Mouse (Mus musculus) layer of hippocampus, adult 2 months (tissue): ENCODE measurements around the gene Casp8ap2. TPM values are rescaled to one million over a fixed set of nuclear protein-coding genes. Genes with fewer than 3 reads are reported as not detected.

Source experiments
- DNase-seq, 2 experiments: peaks; one replicate each; pipeline ENCODE4 v3.0.0; 2022; ENCODE audit warnings: low spot score in 2 of 2
- H3K27ac ChIP-seq: fragments of 200-600 bp; 2 replicates; pipeline ENCODE4 v1.8.1; 2022
- H3K4me3 ChIP-seq: fragments of 200-600 bp; 2 replicates; pipeline ENCODE4 v1.8.1; 2022; ENCODE audit warnings: mild to moderate bottlenecking
- CTCF ChIP-seq: fragments of 200-600 bp; conservative IDR thresholded peaks from 2 replicates; pipeline ENCODE4 v1.8.1; 2022; ENCODE audit warnings: antibody characterized with exemption, mild to moderate bottlenecking, moderate library complexity
- total RNA-seq, 2 experiments: library from RNA; stranded (reverse); gene quantifications; 2 replicates each; pipeline ENCODE4 v1.2.3; 2021

Casp8ap2 gene
- total RNA-seq, 2 experiments from 2014 or later, result 9.5 to 12.4 TPM

- Histone ChIP-seq H3K27ac (no peak overlapping the region), H3K4me3 (no peak overlapping the region)
- no peak for TF ChIP-seq CTCF
- no peak for DNase-seq
Observed at GRCm38 (mm10) chr4:32682471-32682870, 67.2 kb downstream of the Casp8ap2 start.

GRCm38 (mm10) chr4:32683061-32683582 is 67.9 kb downstream of the Casp8ap2 start:
- H3K27ac ChIP-seq, result no peak overlapping the region
- H3K4me3 ChIP-seq, result no peak overlapping the region
- no peak for DNase-seq
- TF ChIP-seq CTCF, result no peak

Other genes starting within 250 kb of the Casp8ap2 start
- not detected for gene Gja10, start 12.7 kb upstream of the Casp8ap2 start, total RNA-seq
- gene Mdn1, start 41.7 kb downstream of the Casp8ap2 start, total RNA-seq, result 10 to 100 TPM; 32.2 to 43.0 TPM
- 10 to 100 TPM; 37.4 to 39.8 TPM for gene Lyrm2, start 184.8 kb downstream of the Casp8ap2 start, total RNA-seq